Mouse (Mus musculus): ENCODE measurements around the gene B230118H07Rik.

DNA sequence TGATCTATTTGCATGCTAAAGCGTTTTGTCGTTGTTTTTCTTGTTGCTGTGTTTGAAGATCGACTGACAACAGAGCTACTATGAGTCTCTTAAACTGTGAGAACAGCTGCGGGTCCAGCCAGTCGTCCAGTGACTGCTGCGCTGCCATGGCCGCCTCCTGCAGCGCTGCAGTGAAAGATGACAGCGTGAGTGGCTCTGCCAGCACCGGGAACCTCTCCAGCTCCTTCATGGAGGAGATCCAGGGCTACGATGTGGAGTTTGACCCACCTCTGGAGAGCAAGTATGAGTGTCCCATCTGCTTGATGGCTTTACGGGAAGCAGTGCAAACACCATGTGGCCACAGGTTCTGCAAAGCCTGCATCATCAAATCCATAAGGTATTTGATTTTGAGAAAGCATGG is 35.1 kb upstream of the B230118H07Rik start:
- TF ChIP-seq CTCF (IDR thresholded peaks at IDR 0.05) (no peak), EP300 (IDR thresholded peaks at IDR 0.05) (no peak)

Data from lung, postnatal 0 days (tissue).